Mouse (Mus musculus) kidney, adult 10 weeks (tissue): ENCODE measurements around the gene D5Ertd579e. TPM values are rescaled to one million over a fixed set of nuclear protein-coding genes. Genes with fewer than 3 reads are reported as not detected.

Experiments
- polyA plus RNA-seq: library from polyadenylated mRNA; stranded (reverse); fragments of 350-450 nt; fragmentation: Illumina TruSeq; extraction: RNeasy Lipid Tissue Mini Kit (QIAGEN cat#74804); gene quantifications from one replicate; pipeline ENCODE4 v1.2.3, GENCODE M21; 2014; ENCODE audit warnings: low read depth, low replicate concordance

The D5Ertd579e gene
- polyA plus RNA-seq: 56.2 TPM

DNA sequence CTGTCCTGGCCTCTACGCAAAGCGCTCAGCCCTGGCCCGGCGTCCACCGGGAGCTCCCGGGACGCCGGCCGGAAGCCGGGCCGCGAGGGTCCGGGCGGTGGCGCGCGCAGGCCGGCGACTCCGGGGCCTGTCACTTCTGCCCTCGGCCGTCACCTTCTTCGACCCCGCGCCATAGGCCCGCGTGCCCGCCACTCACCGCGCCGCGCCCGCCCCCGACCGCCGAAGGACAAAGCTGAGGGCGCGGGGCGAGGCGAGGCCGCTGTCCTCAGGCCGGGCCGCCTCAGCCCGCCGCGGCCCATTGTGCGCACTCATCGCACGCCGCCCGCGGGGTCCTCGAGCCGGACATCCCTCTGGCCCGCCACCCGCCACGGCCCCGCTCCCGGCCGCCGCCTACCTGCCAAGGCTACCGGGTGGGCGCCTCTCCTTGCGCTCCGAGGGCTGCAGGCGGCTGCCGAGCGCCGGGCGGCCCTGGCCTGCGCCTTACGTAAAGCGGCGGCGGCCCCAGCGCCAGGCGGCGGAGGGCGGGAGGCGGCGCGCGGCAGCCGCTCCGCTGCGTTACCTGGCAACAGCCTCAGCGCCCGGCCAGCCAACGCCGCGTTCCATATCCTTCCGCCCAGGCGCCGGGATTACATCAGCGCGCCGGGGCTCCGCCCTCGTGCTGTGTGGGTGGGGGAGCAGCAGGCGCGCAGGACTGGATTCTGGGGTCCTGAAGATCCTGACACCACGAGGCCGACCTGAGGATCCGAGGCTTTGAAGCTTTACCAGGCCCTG, at the start of gene D5Ertd579e:
TSS of gene D5Ertd579e (minus strand) at position 564 of the 771 bp plus-strand sequence.

DNA sequence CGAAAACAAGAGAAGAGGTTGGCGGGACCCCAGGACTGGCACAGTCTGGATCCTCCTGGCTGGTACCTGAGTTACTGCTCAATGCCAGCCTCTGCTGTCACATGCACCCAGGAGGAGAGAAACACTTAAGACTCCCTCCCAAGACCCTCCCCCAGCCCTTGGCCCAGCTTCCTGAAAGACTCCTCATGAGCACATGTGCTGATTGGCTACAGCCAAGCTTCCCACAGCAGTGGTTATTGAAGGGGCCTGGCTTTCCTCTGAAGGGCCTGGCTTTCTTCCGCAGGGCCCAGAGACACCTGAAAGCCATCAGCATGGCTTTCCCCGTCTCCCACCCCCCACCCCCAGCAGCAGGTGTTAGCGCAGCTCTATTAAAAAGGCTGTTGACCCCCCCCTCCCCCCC, 102.6 kb downstream of the D5Ertd579e start, which contains the start of gene Tbc1d14:
TSS of gene Tbc1d14 (minus strand) at position 101 of the 400 bp plus-strand sequence.

Other genes starting within 250 kb of the D5Ertd579e start
- 22.4 TPM for gene Grpel1, start 231.0 kb downstream of the D5Ertd579e start, polyA plus RNA-seq
- gene Tada2b, start 211.7 kb downstream of the D5Ertd579e start, polyA plus RNA-seq: 20.9 TPM
- 0.65 TPM for gene Ccdc96, start 211.4 kb downstream of the D5Ertd579e start, polyA plus RNA-seq
- 34.6 TPM for gene Tbc1d14, start 102.7 kb downstream of the D5Ertd579e start, polyA plus RNA-seq
- gene Bloc1s4, start 52.6 kb upstream of the D5Ertd579e start, polyA plus RNA-seq: 18.8 TPM
- gene Mrfap1, start 100.7 kb upstream of the D5Ertd579e start, polyA plus RNA-seq: 556 TPM
- gene Man2b2, start 134.6 kb upstream of the D5Ertd579e start, polyA plus RNA-seq: 0.40 TPM
- gene Ppp2r2c, start 172.5 kb upstream of the D5Ertd579e start, polyA plus RNA-seq: not detected